Mouse (Mus musculus): Measurements from ENCODE around the gene Gal3st1. TPM values are rescaled to one million over a fixed set of nuclear protein-coding genes. Genes with fewer than 3 reads are reported as not detected.
"Not testable (repeated sequence)": the region's sequence is repeated elsewhere in the genome, so short reads cannot be mapped to it uniquely, and the experiment has no call there.

Gal3st1 gene
- total RNA-seq (2021): 1 to 10 TPM; 2.4 to 4.2 TPM
- long read RNA-seq, experiment 1, partial matches to known transcripts: 0 of 9 reads
- long read RNA-seq, experiment 1, other reads (novel, unspliced or antisense): 2 of 9 reads
- long read RNA-seq, experiment 2, transcript Gal3st1-201 (4 exons, 1,879 nt): major isoform, 6 of 13 reads
- long read RNA-seq, experiment 2, transcript Gal3st1-202 (3 exons, 1,749 nt): major isoform, 6 of 13 reads
- long read RNA-seq, experiment 2, partial matches to known transcripts: 1 of 13 reads
- long read RNA-seq, experiment 2, other reads (novel, unspliced or antisense): 0 of 13 reads

DNA sequence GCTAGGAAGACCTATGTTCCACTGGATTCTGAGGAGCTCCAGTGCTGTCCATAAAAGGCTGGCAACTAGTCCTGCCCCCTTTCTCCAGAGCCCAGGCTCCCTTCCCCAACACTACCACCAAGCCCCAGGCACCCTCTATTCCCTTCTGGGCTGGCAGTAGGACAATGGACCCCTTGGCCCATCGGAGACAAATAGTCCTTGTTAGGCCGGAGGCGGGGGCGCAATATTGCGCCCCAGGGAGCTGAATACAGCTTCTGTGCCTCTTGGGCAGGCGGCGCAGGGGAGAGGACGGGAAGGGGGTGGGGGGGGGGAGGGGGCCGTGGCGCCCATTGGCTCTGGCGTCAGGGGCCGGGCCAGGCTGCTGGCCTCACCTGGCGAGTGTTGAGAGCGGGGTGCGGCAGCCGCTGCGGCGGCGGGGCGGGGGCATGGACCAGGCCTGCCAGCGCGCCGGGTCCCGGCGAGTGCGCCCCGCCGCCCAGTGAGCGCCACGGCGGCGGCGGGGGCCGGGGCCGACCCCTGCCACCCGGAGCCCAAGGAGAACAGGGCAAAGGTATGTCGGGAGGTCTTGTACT lies at the start of gene Gal3st1:
Gene Gal3st1, plus strand, starts transcription at position 346 of the 572 bp plus-strand sequence.
- DNase-seq: no peak

GRCm38 (mm10) chr11:3933756-3934285 lies 49.6 kb upstream of the Gal3st1 start:
- no peak for DNase-seq

GRCm38 (mm10) chr11:3935135-3935534 lies 48.3 kb upstream of the Gal3st1 start:
- DNase-seq: no peak

GRCm38 (mm10) chr11:3936318-3936717 lies 47.1 kb upstream of the Gal3st1 start:
- DNase-seq: no peak

- DNase-seq: no peak
These were observed 46.0 kb upstream of the Gal3st1 start for GRCm38 (mm10) chr11:3937321-3937874.

DNA sequence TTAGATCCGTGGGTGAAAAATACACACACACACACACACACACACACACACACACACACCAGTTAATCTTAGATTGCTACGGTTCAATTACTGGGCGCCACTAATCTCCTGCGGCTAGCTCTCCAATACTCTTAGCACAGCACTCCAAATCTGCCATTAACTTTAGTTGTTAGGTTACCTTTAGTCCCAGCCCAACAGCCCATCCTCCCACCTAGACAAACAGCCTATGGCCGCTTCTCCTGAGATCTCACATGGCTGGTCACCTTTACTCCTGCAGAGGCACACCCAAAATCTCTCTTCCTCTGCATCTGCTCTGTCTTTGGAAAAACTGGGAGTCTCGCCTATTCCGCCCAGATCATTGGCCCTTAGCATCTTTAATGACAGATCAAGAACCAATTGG lies 42.1 kb upstream of the Gal3st1 start:
- no peak for DNase-seq

- DNase-seq: no peak
These were observed 37.0 kb upstream of the Gal3st1 start for GRCm38 (mm10) chr11:3946386-3946785.

DNA sequence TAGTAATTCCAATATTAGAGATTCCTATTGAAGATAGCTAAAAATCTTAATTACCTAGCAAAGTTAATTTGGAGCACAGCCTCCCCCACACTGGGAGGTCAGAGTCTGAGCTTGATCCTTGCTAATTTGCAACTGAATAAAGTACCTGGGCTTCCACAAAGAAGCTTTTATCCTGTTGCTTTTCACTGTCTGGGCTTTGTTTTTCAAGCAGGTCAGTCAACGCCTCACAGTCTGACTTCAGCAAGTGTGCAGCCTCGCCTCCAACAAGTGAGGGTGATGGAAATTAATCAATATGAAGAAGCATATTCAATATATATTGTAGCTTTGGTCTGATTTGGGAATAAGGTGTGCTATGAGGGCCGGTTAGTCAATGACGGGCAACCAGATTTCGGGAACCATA lies 28.6 kb upstream of the Gal3st1 start:
- DNase-seq: not testable (repeated sequence)

DNA sequence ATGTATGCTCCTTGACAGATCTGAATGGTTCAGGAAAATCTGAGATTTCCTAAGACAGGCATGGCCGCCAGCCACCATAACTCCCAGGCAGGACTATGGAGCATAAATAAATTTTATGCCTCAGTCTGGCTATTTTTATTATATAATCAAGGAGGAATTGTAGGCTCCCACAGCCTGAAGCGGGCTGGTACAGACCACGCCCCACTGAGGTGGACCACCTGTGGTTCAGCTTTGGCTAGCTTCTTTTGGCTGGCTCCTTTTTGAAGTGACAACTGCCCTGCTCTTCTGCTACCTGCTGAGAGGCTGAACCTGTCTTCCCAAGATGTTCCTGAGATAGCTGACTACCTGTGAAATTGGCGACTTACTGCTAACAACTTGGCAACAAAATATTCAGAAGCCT lies 28.1 kb upstream of the Gal3st1 start:
- not testable (repeated sequence) for DNase-seq

- DNase-seq: no peak
These were observed 22.5 kb upstream of the Gal3st1 start for GRCm38 (mm10) chr11:3960901-3961300.

DNA sequence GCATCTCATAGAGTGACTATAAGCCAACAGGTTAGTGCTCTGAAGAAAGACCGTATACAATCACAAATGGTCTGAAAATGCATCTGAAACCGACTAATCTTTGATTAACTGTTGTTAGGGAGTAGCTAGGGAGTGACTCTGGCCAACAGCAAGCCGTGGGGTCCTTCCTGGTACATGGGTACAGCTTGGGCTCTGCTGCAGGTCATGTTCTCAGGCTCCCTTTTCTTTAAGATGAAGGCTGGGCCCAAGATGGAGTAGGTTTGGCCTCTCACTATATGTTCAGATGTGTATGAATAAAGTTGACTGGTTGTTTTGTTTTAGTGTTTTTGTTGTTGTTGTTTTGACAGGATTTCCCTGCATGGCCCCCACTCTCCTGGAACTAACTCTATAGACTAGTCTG lies 21.7 kb upstream of the Gal3st1 start:
- no peak for DNase-seq

DNA sequence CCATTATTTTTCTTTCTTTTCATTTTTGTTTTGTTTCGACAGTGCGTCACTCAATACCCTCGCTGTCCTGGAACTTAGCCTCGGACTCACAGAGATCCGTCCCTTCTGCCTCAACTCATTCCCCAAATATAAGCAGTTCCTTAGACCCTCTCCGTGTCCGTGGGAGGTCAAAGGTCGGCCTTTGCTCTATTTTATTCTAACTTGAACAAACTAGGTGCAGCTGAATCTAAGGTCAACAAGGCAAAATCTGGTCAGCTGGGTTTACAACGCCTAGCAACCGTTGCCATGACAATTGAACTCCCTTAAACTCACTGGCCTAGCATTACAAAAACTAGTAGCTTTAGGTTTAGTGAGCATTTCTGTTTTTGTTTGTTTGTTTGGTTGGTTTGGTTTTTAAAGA lies 20.3 kb upstream of the Gal3st1 start:
- no peak for DNase-seq

DNA sequence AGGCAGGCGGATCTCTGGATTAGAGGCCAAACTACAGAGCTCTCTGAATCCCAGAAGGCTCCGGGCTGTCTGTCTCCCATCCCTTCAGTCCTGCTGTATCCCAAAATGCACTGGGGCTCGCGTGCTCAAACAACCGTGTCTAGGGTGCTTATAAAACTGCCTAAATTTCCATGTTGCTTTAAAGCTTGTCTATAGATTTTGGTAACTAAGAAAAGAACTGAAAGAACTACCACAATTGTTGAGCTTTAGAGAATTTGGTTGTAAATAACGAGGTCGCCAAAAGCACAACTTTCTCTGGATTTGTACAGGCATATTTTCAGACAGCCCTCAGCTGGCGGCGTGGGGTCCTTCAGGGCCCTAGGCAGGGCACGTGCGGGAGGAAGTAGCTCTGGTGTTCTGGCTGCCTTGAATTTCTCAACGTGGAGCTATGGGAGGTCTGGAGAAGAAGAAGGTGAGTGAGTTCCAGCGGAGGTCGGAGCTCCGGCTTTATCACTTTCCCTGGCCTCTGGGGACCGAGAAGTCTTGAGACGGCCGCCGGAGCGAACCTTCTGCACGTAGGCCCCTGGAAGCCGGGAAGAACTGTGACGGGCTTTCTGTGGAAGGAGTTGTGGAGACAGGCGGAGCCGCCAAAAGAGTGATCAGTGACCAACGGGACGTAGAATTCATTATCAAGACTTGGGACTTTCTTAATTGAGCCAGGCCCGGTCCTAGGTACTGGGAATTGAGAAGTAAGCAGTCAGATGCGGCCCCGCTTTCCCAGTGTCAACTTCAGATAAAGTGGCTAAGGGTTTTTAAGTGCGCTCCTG lies 19.6 kb upstream of the Gal3st1 start, which contains the start of gene Pes1:
Gene Pes1, plus strand, starts transcription at position 366 of the 806 bp plus-strand sequence.
- DNase-seq: peak; percentile 61

DNA sequence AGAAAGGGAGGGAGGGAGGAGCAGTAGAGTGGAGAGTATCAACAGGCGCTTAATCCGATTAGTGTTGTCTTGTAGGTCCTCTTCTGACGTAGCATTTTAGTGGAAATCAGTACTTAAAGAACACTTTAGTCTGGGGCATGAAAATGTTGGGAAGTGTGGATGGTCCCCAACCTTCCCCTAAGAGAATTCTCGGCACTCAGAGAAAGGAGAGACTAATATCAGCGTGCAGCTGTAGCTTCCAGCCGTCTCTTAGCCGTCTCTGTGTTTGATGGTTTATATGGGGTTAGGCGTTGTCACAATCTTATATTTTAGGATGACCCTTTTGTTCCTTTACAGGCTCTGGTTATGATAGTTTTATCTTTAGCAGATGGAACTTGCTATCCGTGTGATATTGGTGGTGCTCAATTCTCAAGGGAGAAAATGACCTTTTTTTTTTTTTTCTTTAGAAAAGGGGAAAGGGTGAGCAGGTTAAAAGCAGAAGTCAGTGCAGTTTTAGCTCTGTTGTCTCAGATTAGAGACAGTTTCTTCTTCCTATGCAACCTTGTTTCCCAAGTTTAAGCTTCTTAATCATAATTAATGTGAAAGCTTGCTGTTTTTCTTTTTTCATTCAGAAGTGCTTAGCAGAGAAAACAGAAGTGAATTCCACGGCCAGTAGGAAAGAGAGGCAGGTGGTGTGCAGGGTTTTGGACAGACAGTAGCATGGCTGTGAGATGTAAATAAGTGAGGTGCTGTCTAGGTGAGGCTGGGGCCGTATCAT lies 18.8 kb upstream of the Gal3st1 start:
- DNase-seq: no peak

DNA sequence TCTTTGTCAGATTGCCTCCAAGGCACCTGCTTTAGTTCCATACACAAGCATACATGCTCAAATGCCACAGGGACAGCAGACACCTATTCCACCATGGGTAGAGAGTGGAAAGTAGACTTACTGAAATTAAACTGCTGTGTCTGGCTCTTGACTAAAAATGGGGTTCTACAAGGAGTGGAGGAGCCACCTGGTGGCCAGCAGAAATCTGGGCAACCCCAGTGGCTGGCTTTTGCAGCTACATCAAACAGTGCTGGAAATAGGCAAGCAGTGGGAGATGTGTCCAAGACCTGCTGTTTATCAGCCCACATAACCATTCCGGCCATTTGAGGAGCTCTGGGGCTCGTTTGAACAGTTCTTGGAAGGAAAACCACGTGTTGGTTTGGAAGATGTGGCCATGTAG lies 13.6 kb upstream of the Gal3st1 start:
- DNase-seq: no peak

DNA sequence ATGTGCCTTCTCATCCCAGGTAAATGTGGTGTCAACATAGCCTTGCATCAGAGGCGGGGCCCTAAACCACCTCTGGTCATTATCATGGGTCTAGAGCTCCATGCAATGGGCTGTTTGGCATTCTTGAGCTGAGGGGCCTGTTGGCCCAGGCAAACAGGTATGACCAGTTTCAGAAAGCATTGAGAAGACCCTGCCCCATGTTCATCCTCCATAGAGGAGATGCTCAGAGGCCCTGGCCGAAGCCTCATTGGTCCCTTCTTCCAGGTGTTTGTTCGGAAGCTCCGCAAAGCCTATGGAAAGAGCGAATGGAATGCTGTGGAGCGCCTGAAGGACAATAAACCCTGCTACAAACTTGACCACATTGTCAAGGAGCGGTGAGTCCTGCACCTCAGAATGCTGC lies 13.1 kb upstream of the Gal3st1 start:
- DNase-seq: no peak

GRCm38 (mm10) chr11:3973081-3973480 lies 10.4 kb upstream of the Gal3st1 start:
- DNase-seq: no peak

DNA sequence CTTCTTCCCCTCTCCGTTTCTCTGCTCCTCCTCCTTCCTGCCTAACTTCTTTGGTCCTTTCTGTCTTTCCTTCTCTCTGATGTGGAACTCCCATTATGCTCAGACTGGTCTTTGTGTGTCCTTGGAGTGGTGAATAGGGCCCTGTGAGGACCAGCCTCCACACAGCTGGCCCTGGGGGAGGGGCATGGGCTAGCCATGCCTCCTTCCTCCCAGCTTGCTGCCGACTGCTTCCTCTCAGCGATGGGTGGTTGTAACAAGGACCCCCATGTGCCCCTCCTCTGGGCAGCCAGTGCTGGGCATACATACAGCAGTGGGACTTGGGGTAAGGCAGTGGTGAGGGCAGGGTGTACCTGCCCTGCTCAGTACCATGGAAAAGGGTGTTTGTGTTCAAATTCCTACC lies 9.1 kb upstream of the Gal3st1 start:
- DNase-seq: no peak

DNA sequence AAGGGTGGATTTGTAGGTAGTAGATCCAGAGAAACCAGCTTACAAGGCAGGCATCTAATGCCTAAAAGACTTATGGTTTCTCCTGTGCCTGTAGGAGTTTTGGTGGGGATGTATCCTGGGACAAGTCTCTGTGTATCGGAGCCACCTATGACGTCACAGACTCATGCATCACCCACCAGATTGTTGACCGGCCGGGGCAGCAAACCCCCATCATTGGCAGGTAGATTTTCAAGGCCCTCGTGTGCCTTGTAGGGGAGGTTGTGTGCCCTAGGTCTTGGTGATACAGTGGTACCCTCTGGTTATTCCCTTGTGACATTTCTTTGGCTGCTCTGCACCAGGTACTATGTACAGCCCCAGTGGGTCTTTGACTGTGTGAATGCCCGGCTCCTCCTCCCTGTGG lies 6.8 kb upstream of the Gal3st1 start, which contains the start of gene 4930556J24Rik:
Gene 4930556J24Rik, minus strand, starts transcription at position 101 of the 400 bp plus-strand sequence.
- DNase-seq: no peak

- DNase-seq: no peak
These were observed 5.0 kb upstream of the Gal3st1 start for GRCm38 (mm10) chr11:3978421-3978820.

DNA sequence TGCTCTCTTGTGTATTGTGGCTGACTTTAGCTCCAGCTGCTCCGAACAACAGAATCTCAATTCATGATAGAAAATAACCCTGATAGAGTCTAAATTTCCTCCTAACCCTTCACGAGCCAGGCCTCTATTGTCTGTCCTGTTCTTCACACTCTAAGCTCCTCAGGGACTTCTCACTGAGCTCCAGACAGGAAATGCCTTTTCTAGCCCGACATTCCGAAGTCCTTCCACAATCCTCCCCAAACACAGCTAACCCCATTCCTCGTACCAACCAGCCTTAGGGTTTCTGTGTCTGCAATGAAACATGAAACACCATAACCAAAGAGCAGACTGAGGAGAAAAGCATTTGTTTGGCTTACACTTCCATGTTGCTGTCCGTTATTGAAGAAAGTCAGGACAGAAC lies 1.9 kb upstream of the Gal3st1 start:
- DNase-seq: no peak

Measured in gastrocnemius, postnatal 10 days (tissue).